Mouse (Mus musculus) T-helper 2 cell (primary cell): Measurements from ENCODE around the gene Casp7.
"Not testable (repeated sequence)": the region's sequence is repeated elsewhere in the genome, so short reads cannot be mapped to it uniquely, and the experiment has no call there.

Source experiments
- in situ Hi-C: fragments of 300-600 bp; cut with MboI, MseI; formaldehyde crosslinking; loops from one replicate; pipeline ENCODE4 v1.15.1; 2025; ENCODE audit warnings: high pct_unique_total_duplicates

Gene Casp7

DNA sequence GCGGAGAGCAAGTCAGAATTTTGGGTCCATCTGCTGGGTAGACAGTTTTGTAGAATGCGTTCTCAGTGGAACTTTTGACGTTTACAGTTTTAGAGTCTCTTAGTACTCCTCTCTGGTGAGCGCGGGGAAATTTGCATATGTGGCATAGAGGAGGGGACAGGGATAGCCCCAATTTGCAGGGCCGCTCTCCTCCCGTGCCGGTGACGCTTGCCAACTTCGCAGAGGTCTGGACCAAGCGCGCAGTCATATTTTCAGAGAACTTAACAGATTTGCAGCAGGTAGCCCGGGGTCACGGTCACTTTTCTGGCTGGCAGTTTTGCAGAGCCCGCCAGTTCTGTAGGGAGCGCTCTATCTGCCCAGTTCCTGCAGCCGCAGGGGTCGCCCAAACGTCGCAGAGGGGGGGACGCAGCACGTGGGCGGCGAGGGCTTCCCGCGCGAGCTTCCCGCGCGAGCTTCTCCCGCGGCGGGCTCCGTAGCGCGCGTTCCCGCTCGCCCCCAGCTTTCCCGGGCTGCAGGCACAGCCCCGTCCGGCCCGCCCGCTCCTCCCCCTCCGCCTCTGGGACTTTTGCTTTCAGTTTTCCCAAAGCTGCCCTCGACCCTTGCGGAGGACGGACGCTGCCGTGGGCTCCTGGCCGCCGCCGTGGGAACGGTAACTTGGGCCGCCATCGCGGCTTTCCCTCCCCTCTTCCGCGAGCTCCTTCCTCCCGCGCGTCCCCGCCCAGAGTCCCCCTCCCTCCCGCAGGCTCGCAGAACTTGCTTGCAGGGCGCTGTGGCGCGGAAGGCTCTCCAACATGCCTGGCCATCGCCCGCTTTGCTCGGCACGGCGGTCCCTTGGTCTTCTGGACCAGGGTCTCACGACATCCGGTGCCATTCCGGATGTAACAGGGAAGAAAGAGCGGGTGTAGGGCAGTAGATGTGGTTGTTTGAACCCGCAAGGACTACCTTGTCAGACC is at the start of gene Casp7:
Gene Casp7 (plus strand): TSS at position 461 of the 953 bp plus-strand sequence.
- in situ Hi-C loops: no loop called here

DNA sequence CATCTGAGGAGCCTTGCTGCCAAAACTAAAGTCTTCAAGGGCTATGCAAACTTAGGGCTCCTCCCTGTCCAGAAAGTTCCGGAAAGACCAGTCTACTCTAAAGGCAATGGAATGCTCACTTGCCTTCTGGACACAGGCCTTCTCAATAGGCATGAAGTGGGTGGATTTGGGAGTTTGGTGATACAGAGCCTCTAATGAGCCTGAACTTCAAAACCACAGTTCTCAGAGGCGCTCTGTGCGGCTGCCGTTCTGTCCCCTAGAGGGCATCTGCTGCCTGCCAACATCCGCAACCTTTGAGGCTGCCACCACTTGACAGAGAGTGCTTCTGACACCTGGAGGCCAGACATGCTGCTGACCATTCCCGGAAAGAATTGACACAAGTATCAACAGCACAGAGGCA is 47.6 kb upstream of the Casp7 start:
- in situ Hi-C loops: no loop called here

DNA sequence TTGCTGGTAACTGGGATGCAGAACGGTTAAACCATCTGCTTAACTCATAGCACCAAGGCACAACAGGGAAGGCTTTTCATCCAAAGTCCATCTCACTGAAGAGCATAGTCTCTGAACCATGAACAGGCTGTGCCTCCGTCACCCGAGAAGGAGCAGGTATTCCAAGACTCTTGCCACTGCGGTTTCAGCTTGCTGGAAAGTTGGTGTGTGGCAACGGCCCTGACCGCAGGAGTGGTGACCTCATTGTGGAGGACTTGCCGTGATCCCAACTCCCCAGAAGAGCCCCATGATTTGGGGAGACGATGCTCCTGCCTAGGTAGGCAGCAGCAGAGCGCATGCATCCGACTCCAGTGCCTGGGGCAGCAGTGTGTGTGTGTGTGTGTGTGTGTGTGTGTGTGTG is 43.2 kb upstream of the Casp7 start:
- in situ Hi-C loops: no loop called here

DNA sequence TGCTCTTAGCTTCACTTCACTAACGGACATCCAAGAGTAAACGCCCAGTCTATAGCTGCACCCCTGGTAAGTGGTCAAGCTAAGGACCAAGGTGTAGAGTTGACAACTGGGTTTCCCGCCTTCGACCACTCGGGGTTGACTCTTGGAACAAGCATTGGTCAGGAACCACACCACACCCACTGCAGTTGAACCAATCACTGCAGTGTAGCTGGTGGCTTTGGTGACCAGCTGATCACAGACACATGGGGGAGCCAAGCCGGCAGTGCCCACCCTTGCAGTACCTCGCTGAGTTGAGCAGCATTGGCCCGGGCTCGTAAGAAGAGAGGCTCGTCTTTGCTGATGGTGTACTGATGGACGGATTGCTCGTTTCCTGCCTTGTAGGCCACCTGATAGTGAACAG is 41.7 kb upstream of the Casp7 start:
- in situ Hi-C loops: no loop called here

DNA sequence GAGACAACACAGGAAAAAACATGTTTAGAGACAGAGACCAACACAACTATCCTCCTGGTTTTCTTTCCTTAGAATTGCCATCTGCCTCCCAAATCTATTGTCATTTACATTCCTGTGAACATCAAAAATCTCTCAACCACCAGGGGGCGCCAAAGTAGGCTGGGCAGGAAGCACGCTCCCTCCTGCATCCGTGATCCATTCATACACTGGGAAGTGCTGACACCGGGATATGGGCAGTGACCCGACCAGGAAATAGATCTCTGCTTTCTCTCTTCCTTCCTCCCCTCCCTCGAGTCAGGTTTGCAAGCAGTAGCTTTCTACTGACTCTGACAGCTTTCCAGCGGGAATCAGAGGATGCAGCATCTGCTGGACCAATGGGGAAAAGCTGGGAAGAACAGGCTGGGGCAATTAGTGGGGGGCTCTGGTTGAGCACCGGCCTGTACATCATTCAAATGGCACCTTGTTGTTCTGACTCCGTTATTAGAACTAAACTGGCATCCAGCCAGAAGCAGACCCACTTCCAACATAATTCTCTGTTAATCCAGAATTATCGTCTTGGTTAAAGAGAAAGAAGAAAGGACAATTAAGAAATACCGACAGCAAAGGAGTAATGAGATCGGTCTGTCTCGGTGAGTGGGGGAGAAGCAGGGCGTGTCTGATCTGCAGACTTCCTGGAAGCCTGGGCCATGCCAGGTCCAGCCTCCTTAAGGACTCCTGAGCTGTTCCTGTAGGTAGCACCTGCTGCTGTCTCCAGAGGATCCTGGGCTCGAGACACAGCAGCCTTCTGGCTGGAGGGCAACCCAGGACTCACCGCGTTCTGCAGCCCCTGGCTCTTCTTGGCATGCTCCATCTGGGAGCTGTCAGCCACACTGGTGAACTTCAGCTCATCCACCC is 40.2 kb upstream of the Casp7 start:
- in situ Hi-C loops: no loop called here

DNA sequence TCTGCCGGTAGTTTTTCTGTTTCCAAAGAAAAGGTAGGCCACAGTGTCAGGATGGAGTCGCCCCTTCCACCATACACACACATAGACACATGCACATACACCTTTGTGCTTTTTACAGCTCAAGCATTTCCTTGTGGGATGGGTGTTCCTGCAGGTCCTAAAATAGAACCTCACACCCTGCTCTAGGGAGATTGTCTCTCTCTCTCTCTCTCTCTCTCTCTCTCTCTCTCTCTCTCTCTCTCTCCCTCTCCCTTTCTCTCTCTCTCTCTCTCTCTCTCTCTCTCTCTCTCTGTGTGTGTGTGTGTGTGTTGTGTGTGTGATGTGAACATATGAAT is 39.6 kb upstream of the Casp7 start:
- in situ Hi-C loops: not testable (repeated sequence)

DNA sequence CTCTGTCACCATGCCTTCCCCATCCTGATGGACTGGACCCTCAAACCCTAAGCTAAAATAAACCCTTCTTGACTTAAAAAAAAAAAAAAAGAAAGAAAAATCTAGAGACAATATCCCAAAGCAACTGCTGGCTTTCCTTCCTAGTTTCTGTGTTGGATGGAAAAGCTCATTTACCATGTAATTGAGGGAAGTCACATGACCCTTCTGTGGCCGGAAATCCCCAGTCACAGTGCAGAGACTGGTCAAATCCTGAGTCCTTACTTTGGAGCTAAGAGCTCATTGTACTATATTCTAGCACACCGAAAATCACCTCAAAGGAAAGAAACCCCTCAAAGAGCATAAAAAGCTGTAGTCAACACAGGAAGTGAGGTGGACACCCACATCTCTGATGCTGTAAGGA is 38.0 kb upstream of the Casp7 start:
- in situ Hi-C loops: no loop called here

DNA sequence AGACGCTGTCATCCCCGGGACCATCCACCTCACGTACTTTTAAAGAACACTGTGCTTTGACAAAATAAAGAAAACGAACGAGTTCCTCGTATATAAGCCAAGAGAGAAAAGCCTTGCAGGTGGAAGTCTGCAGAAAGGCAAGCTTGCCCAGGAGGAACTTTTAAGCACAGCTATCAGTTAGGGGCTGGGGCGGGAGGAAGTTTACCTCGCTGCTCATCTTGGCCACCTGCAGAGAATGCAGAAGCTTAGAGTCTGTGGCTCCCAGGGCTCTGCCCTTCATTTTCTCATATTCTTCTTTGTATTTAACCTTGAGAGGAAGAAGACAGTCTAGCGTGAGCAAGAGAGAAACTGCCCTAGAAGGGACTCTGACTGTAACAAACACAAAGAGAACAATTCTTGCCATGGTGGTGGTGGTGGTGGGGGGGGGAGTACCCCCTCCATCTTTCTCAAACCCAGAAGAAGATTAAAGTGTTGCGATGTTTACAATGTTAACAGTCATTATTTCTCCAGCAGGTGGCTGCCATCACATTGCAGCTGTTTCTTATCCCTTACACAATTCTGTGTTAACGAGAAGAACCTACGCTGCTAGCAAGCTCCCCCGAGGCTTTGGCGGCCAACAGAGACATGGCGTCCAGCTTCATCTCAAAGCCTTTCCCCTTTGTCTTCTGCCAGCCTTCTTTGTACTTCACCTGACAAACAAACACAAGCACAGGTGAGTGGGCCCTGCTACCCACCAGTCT is 33.0 kb upstream of the Casp7 start:
- in situ Hi-C loops: no loop called here

DNA sequence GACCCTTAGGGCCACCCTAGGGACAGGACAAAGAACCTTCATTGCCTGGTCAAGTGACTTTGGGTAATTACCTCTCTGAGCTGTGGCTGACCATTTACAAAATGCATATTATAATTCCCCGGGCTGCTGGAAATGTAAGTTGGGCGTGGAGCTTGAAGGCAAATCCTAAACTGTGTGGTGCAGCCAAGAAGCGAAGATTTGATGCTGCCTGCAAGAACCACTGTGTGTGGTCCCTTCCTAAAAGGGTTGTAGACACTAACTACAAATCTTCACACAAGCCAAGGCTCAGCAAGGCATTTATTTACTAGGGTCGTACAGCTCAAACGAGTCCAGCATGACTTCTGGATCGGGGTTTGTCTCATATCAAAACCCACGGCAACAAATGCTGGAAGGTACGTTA is 32.4 kb upstream of the Casp7 start:
- in situ Hi-C loops: no loop called here

DNA sequence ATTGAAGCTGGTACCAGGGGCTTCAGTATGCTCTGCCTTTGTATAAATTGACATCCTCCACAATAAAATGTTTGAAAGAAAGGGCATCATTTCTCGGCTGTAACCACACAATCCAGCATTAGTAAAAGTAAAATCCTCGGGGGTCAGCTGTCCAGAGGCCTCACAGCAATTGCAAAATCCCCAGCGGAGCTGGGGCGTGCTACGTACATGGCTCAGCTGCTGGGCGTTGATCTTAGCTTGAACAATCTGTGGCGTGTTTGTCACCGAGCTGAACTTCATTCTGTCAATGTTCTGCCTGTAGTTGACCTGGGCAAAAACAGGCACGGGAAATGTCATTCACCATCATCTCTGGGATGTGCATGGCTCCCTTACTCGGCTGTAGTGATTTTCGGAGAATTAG is 30.8 kb upstream of the Casp7 start:
- in situ Hi-C loops: no loop called here

DNA sequence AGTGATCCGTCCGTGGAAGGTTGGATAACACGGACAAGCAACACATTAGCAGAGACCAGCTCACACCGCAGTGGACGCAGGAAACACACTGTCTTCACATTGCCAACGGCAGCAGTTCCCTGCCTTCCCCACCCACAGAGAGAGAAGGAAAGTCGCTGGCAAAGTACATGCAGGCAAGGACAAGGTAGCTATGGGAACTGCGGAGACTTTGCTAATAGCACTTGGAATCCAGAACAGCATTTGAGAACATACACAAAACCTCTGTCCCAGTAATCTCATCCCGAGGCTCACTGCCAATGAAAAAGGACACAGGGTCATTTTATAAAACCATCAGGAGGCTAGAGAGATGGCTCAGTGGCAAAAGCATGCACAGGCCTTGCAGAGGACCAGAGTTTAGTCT is 30.3 kb upstream of the Casp7 start:
- in situ Hi-C loops: no loop called here

DNA sequence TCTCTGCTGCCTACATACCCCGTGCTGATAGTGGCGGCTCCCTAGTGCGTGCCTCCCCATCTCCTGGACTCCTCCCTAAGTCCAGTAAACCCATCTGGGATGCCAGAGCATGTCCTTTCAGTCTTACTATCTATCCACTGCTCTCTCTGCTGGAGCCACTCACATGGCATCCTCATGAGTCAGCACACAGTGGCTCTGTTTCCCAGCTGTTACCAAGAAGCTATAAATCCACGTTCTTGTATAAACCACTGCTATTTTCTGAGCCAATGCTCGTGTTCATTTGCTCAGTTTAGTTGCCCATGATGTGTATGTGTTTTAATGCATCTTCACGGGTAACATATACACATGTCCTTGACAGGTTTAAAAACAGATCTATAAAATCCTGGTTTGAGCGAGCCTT is 29.2 kb upstream of the Casp7 start:
- in situ Hi-C loops: no loop called here

DNA sequence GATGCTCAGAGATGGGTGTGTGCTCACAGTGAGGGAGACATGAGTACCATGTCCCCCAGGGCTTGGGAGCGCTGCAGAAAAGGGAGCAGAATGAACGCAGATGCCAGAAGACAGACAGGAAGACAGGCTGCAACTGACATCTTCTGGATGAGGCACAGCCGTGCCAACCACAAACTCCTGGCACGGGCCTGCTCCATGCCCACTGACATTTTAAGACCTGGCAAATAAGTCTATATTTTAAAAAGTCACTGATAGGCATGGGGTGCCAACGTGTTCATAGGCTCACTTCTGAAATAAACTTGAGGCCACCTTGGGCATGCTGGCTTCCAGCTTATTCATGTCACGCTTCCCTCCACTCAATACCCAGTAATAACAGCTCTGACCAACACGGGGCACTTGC is 28.0 kb upstream of the Casp7 start:
- in situ Hi-C loops: no loop called here

DNA sequence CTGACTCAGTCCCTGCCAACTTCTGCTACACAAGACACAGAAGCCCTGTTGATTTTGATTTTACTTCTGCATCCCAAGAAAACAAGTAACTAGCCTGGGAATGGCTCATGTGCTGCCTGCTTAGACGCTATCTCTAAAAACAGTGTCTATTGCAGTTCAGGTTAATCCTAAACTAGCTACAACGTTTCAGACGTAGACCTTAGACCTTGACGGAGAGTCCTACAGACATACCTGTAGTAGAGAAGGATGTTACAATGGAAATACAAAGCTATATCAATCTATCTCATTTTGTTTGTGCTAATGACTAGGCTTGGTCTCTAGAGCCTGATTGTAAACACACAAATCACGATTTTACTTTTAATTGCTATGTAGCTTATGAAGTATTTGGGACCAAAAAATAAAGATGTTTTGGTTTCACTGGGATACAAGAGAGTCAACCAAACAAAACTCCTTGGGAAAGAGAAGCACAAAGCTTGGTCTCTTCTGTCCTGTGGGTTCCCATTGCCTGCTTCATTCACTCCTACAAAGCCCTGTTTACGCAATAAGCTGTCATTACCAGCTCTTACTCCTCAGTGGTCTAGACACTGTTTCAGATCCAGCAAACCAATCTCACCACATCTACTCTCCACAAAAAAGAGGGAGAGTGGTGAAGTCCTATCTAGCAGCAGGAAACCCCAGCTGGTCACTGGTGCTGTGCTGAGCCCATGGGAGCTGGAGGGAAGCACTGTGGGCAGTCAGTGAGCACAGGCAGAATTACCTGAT is 26.4 kb upstream of the Casp7 start:
- in situ Hi-C loops: no loop called here

DNA sequence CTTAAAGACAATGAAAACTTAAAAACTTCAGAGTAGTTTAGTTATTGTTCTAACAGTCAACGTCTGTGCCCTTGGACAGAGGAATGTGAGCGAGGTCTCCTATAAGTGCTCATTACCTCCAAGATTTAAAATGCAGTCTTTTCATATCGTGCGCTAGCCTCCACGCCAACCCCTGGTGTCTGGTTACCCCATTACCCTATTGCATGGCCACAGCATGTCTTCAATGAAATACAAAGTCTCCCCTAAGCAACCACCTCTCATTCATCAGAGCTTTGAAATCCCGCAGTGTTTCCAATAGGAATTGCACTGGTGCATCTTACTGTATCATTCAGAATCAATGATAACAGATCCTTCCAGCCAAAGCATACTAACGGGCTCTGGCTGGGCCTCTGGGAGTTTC is 24.7 kb upstream of the Casp7 start:
- in situ Hi-C loops: no loop called here

DNA sequence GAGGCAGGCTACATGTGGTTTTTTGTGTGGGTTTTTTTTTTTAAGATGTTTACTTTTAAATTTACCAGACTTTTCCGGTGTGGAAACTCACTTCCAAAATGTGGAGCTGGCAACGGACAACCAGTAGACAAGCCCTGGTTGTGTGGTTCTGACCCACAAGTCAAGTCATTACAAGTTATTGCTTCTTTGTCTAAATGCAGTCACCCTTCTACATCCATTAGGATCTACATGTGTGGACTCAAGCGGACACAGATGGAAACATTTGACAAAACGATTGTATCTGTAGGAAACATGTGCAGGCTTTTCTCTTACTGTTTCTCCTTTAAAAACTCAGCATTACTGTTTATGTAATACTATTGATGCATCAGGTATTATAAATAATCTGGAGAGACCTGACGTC is 23.7 kb upstream of the Casp7 start:
- in situ Hi-C loops: no loop called here

DNA sequence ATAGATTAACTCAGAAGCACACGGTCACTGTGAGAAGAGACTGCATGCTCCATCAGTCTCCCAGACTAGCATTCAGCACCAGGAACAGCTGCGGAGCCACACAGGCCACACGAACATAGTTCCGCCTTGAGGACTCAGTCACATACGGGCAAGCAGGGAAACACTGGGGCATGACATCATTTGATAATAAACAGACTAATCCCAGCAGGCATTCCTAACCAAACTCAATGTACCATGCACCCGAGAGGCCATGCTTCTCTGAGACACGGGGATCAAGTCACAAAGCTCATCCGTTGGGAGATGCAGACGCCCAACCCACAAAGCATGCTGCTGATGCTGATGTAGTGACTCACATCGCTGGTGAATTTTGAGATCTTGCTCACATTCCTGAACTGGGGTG is 22.9 kb upstream of the Casp7 start:
- in situ Hi-C loops: no loop called here

DNA sequence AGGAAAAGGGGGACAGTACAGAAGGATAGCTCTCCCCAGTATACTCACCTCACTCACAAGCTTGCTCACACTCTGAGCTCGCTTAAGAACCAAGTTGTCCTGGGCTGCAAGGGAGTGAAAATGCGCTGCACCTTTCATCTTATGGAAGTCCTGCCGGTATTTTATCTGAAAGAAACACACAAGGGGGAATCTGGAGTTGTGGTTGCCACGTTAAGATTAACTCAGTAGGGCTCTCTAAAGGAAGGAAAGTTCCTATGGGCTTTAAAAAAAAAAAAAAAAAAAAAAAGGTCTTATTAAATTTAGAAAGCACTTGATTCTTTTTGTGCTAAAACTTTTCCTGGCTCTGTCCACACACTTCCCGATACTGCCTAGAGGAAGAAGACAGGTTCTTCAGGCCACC is 18.9 kb upstream of the Casp7 start:
- in situ Hi-C loops: no loop called here

DNA sequence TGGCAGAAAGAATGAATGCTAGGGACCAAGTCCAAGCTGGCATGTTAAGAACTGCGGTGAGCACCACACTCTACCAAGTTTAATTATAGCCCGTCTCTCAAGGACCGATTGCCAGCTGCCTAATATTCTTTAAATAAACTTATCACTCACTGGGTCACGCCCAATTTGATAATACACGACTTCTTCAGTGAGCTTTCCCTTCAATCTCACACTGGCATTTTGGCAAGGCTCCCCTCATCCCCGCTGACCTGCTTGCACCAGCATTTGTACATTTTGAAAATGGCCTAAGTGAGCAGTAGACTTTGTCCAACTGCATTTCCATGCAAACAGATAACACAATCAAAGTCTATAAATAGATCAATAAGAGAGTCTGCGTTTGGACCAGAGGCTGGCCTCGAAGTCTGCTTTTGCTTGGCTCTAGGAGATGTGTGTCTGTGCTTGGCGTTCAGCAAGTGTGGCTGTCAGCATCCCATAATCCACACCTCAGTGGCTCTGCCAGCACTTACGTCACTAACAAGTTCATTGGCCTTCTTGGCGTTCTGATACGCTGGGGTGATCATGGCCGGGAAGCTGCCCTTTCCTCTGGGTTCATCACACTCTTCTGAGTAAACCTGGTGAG is 18.3 kb upstream of the Casp7 start:
- in situ Hi-C loops: no loop called here

DNA sequence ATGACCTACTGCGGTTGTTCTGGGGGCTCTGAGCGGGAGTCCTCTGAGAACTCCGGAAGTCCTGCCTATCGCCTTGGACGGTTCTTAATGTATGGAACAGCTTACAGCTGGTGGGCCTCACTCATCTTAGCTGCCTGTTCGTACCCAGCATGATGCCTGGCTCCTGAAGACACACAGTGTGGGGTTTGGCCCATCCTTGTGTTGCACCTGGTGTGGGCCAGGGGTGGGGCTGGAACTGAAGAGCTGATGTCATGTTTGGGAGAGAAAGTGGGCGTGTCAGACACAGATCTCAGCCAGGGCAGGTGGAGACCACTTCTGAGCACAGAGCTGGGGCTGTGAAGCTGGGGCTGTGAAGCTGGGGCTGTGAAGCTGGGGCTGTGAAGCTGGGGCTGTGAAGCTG is 16.6 kb upstream of the Casp7 start:
- in situ Hi-C loops: no loop called here

DNA sequence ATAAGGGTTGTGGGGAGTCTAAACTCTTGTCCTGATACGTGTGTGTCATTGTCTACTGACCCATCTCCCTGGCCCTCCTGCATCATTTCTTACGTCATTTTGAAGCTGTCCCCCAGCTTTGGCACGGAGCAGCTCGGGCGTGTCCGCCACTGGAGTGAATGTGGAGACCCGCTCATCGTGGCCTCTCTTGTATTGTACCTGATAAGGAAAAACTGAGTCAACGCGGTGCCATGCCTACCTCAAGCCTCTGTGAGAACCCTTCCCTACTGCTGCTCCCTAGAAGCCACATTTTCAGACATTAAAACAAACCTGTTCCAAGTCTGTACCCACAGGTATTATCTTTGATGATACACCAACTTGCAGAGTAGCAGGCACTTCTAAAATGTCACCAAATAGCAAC is 15.5 kb upstream of the Casp7 start:
- in situ Hi-C loops: no loop called here
